Mouse (Mus musculus) adrenal gland, adult 2 months (tissue): ENCODE measurements around the gene Ccdc6. TPM values are rescaled to one million over a fixed set of nuclear protein-coding genes. Genes with fewer than 3 reads are reported as not detected.
A peak's percentile ranks its signal among the peaks of the same experiment; 100 is the strongest.

Experiments
- DNase-seq: peaks from one replicate; pipeline ENCODE4 v3.0.0; 2021
- polyA plus RNA-seq: library from polyadenylated mRNA; depleted of rRNA; stranded (reverse); fragments of >200 nt; gene quantifications from 2 replicates; pipeline ENCODE4 v1.2.3, GENCODE M21; 2012
- total RNA-seq, 2 experiments: library from RNA; stranded (reverse); gene quantifications; 2 replicates each; pipeline ENCODE4 v1.2.3; 2021

The Ccdc6 gene
- total and polyA plus RNA-seq, 3 experiments: 22.0 to 94.0 (median 42.0) TPM

DNA sequence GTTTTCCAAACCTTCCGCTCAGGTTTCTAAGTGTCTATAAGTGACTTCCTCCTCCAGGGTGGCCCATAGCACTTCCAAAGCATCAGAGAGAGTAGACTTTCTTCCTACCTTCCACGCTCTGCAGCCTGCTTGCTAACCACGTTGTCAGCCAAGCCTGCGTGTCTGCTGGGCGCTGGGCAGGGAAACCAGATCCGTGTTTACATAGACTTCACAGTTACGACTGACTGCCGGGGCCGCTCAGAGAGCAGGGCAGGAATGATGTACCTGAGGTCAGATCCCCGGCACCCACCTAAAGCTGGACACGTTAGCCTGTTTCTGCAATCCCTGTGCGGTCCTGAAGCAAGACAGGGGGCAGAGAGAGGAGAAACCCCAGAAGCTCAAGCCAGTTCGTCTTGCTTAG lies 71.5 kb downstream of the Ccdc6 start:
- DNase-seq: no peak

DNA sequence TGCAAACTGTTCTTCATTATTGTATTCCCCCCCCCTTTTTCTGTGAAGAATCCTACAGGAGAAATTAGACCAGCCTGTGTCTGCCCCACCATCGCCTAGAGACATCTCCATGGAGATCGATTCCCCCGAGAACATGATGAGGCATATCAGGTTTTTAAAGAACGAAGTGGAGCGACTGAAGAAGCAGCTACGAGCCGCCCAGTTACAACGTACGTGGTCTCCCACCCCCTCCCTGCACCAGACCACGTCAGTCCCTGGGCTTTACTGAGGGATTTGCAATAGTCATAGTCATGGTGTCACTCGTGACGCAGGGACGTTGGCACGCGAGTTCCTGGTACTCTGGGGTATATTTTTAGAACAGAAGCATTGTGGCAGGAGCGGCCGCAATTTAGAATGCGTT lies 72.1 kb downstream of the Ccdc6 start:
- no peak for DNase-seq

DNA sequence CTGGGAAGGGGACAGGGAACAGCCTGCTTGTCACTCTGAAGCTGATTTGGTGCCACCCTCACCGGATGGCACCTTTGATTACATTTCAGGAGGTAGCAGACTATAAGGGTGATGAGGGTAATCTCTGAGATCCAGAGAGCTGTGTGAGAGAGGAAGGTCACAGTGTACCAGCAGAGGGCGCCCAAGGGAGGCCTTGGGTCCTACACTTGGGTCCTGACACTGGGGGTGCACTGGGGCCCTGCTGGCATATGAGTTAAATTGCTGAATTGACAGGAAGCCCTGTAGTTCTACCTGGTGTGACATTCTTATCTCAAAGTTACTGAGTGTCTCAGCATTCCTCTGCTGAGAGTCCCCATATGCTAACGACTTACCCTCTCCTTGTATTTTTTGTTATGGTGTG lies 76.4 kb downstream of the Ccdc6 start:
- peak; percentile 60 for DNase-seq

DNA sequence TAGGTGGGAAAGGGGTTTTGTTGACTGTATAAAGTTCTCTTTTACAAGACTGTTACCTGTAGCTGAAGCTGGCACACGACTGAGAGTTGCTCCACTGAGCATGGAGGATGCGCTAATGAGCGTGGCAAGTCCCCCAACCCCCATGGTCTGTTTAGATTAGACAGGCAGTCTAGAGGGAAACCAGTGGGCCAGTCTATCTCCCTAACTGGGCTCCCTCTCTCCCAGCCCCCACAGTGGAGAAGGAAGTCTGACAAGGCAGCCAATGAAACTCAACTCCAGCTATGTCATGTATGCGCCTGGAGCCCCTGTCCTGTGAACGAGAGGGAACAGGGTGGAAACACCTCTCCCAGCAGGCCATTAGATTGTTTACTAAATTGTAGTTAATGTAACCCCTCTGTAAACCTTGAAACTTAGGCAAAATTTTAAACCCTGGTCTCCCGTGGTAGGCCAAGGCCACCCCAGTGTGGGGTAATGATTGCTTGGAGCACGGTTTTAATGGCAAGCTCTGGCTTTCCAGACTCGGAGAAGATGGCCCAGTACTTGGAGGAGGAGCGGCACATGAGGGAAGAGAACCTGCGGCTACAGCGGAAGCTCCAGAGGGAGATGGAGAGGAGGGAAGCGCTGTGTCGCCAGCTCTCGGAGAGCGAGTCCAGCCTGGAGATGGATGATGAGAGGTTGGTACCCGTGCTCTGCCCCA lies 77.7 kb downstream of the Ccdc6 start:
- DNase-seq: no peak

DNA sequence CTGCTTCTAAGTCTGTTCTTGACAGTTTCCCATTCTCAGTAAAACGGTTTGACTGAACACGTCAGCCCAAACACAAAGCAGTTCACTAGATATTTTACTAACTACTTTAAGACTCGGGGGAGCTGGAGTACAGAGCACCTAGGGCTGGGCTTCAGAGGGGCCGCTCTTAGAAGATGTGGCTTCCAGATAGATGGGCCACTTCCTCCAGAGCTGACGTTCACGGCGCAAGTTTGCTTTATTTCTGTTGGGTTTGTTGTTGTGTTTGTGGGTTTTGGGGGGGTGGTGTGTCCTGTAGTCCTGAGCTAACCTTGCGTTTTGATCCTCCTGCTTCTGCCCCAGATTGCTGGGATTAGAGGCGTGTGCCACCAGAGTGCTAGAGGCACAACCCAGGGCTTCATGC lies 83.8 kb downstream of the Ccdc6 start:
- DNase-seq: no peak

DNA sequence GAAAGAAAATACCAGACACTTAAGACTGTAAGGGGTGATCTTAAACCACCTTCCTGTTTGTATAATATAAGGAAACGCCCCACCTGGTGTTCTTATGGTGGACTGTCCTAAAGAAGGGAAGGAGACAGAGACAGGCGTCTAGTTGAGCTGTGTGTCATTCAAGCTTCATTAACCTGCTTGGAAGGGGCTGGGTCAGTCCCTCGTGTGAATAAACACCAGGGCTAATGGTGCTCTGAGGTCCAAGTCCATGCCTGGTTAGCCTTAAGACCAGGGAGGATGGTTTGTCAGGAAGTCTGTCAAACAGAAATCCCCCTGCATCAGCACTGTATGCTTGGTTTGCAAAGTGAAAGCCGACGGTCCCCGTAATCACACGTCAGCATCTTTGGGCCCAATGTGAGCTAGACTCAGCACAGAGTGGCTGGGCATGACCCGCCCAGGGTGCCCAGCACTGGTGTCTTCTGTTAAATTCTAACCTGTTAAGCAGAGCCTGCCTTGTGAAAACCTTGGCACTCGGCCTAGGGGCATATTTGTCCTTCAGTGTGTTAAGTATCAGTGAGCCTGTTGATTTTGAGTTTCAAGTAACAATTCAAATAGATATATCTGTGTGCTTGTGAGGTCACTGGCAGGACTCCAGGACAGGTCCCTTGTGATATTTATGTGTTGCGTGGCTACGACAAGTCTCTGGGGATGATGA lies 84.5 kb downstream of the Ccdc6 start:
- no peak for DNase-seq

DNA sequence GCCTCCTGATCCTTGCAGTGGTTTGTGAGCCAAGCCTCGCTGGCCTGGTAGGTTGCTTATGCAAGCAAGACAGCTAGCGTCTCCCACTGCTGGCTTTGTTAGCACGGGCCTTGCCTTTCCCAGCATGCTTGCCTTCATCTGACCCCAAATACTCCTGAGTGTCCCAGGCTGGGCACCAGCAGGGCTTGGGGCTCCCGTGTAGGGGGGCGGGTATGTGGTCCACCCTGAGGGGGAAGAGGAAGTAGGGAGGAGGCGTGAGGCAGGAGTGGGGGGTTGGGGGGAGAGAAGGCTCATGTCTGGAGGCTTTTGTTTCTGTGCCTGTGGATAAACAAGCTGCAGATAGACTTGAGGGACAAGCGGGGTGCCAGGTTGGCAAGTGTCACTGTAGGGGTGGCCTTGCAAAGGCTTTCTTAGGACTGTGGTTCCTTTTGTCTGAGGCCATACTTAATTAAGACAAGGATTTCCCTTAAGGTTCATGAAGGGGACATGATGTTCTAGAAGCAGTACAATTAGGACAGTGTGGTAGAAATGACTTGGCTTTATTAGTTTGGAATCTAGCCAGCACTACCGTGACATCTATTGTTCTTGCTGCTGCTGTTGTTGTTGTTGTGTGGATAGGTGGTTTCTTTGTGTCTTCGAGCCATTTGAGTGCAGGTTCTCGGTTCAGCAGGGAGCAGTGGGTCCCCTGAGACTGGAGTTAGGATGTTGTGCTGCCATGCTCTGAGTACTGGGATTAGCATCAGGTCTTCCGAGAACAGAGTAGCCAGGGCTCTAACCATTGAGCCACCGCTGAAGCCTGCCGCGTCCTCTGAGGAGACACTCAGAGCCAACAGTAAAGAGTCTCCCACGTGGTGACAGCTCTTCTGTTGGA lies 86.5 kb downstream of the Ccdc6 start:
- no peak for DNase-seq

DNA sequence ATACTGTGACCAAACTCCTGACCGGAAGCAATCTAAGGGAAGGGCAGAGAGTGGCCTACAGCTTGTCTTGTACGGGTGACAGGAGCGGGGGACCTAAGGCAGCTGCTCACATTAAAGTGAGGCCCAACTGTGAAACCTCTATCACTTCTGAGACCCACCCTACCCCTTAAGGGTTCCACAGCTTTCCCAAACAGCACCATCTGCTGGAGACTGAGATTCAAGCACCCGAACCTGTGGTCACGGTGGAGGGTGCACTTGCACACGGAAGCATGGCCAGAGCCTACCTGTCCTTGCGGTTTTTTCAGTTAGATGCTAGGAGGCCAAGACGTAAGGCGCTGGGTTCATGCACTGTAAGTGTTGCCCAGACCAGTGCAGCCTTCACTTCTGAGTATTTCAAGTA lies 89.2 kb downstream of the Ccdc6 start:
- peak; percentile 34 for DNase-seq

DNA sequence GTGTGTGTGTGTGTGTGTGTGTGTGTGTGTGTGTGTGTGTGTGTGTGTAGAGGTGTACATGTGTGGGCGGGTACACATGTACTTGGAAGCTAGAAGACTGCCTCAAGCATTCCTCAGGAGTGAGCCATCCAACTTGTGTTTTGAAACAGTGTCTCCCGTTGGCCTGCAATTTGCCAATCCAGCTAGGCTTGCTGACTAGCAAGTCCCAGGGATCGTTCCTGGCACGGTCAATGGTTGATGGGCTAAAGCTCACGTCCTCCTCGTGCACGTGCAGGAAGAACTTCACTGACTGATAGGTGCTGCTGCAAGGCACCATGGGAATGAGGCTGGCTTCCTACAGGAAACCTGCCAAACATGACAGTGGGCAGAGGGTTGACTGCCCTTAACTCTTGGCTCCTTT lies 89.7 kb downstream of the Ccdc6 start:
- no peak for DNase-seq

DNA sequence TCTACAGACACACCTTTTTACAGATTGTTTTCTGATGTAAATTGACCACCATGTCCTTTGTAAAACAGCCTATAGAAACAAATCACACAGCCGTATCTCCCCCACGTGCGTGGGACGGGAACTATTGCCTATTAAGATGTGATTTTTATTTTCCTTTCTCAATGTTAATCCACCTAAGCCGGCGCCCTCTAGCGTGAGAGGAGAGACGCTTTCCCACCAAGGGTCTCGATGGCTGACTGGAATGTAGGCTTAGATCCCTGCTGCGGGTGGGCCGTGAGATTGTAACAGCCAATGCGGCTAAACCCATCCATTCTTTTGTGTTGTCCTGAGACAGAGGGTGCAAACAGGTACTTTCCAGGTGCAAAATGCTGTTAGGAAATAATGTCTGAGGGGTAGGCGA lies 92.9 kb downstream of the Ccdc6 start:
- DNase-seq: no peak

DNA sequence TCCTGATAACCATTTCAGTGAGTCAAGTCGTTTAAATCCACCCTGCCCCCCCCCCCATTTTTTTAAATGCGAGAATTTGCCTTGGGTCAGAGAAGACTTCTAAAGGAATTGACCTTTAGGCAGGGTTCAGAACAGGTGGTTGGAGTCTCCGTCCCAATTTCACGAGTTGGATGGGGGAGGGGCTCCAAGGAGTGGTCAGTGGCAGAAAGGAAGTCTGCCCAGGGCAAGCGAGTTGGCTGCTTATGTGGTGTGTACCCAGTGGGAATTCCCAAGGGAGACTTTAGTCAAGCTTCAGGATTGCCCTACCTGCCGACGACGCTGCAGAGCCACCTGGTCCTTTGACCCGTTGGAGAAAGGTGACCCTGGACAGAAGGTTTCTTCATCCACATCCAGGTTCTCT lies 97.4 kb downstream of the Ccdc6 start:
- no peak for DNase-seq

DNA sequence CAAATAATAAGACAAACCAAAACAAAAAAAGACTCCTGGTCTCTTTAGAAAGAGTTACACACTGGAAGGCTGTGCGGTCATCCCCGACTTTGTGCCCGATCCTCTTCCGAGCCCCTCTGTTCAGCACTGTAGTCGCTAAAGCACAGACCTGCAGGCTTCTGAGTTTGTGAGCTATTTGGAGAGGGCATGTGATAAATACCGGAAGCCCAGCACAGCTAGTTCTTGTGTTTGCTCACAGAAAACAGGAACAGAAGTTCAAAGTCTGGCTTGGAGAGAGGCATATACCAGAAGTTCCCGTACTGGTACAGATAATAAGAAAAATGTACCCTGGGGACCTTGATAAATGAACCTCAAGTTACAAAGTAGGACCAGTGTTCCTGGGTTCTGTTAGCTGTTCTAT lies 98.4 kb downstream of the Ccdc6 start:
- DNase-seq: no peak

DNA sequence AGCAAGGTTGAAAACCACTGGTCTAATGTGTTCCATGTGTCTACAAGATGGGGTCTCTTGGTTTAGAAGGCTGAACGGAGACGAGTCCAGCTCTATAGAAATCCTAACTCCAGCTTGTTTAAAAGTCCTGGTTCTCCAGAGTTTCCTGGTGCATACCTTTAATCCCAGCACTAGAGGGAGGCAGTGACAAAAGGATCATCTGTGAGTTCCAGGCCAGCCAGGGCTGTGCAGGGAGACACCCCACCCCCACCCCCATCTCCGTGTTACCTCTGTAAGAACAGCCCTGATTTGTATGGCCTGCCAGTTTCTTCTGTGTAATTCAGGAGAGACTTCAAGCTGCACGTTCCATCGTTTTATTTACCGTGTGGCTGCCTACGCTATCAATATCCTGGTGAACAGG lies 98.9 kb downstream of the Ccdc6 start:
- DNase-seq: no peak

DNA sequence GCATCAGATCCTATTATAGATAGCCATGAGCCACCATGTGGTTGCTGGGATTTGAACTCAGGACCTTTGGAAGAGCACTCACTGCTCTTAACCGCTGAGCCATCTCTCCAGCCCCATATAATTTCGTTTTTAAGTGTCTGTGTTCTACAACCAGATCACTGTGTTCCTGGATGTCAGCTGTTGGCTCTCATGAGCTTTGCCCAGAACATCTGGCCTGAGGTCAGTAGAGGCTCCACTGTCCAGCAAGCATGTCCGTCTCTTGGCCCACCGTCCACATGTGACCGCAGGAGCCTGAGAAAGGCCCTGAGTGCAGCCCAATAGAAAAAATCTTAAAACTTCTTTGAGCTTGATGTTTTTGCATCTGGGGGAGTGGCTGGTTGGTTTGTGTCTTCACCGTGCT lies 99.7 kb downstream of the Ccdc6 start:
- DNase-seq: no peak

DNA sequence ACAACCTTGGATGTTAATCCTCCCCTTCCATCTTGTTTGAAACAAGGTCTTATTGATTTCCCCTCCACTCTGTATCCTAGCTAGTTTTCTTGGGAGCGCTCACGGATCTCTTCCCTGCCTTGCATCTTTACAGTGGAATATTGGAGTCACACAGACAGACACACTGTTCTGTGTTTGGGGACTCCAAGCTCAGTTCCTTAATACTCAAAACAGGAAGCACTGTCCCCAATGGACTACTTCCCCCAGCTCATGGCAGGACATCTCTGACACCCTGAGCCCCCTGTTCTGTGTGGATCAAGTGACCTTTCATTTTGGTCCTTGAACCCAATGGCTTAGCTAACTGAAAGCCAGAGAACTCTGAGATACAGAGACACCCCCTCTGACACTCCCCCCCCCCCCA lies 100.7 kb downstream of the Ccdc6 start:
- no peak for DNase-seq

DNA sequence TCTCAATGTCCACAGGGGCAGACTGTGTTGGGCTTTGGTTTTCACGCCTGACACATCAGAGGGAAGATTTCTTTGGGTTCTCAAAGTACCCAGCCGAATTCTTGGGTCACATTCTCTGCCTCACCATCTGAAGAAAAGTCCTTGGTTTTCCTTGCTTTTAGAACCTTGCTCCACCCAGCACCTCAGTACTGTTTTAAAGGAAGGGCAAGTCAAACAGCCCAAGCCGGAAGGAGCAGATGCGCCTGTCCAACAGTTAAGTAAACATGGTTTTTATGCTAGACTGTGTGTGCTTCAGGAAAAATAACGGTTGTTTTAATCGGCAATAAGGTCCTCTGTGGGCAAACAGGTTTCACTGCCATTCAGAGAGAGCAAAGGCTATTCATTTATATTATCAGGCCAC lies 101.1 kb downstream of the Ccdc6 start:
- no peak for DNase-seq

DNA sequence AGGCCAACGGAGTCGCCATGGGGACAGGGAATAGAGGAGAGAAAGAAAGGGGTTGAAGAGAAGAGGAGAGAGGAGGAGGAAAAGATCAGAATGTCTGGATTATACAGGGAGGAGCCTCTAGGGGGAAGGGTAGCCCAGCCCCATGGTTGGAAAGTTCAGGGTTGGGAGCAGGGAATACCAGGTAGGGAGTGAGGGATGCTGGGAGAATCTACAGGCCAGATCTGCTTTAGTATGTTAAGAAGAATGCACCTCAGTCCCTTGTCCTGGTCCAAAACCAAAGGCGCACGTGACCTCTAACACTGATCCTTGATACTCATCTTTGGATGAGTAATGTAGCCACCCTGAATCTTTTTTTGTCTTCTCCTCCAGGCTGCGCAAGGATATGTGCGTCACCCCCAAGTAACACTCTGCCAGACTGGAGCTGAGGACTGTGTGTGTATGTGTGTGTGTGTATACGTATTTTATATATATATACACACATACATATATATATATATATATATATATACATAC lies 102.1 kb downstream of the Ccdc6 start:
- peak; percentile 72 for DNase-seq

DNA sequence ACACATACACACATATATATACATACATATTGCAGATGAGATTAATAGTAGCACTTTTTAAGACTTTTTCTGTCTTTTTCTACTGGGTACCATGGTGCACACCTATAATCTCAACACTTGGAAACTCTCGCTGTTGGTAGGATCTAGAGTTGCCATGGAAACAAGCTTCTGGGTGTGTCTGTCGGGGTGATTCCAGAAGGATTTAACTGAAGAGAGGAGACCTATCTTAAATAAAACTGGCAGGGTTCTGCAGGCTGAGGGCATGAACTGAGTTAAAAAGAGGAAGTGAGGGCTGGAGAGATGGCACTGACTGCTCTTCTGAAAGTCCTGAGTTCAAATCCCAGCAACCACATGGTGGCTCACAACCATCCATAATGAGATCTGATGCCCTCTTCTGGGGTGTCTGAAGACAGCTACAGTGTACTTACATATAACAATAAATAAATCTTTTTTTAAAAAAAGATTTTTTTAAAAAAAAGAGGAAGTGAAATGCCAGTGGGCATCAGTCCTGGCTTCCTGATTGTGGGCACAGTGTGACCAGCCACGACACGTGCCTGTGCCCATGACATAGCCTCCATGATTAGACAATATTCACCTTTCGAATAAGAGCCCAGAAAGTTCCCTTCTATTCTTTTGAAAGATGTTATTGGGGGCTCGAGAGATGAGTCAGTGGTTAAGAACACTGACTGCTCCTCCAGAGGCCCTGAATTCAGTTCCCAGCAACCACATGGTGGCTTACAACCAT lies 102.7 kb downstream of the Ccdc6 start:
- no peak for DNase-seq

DNA sequence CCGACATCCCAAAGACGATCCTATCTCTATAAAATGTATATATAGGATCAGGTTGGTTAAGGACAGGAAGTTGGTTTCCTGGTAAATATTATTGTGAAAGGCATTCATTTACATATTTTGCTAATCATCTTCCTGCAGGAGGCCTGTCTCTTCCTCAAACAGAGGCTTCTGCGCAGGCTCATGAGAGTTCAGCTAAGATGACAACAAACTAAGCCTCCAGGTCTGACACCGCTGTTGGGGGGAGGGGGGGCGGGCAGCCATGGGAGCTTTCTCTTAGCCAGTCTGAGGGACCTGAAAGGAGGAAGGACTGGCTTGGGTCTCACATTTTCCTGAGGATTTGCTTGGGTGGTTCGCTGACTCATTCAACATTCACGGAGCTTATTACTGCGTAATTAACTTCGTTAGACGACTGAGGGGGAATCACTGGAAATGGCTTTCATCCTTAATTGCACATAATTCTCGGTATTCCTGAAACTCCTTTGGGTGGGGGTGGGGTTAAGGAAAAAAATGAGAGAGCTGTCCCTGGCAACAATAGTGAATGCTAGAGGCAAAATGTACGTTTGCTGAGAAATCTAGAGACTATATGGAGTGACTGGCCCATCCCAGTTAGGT lies 104.1 kb downstream of the Ccdc6 start:
- no peak for DNase-seq

DNA sequence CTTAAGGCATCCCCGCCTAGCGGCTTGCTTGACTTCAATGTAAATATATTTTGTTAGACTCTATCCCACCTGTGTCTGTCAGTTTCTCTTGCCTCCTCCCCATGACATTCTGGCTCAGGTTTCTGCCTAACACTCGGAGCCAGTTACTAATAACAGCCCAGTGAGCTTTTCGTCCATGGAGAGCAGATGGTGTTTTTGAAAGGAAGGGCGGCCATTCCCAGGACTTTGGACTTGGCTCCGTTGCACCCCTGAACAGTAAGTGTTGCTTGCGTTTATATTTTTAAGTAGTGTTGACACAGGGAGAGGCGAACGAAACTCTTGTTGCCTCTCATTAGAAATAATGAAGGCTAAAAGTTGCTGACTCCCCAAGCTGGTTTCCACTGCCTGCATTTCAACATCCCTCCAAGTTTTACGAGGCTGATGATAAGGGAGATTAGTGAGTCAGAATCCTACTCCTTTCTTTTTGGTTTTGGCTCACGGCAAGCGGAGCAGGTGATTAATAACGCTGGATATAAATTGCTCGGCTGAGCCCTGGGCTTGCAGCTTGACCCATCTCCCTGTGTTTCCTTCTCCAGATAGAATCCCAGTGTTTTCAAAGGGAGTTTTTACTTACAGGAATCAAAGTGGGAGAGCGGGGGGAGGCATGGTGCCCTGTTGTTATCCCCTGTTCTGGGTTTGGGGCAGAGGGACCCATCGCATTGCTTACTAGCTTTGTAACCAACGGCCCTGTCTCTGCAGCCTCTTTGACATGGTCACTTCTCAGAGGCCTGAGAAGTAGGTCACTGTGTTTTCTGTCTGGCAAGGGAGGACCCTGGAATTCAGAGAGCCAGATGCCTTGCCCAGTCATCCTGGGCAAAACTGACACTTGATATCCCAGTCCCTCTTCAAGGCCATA lies 107.8 kb downstream of the Ccdc6 start, which contains the start of gene Mrln:
Gene Mrln (plus strand): TSS at position 160 of the 895 bp plus-strand sequence.
- peak; percentile 74 for DNase-seq
